Comparison of ENCODE assay signal across 15 mouse cellular contexts in genomic region chr10:39315434-39316174, GRCm38 (mm10). TPM values are rescaled to one million over a fixed set of nuclear protein-coding genes. Genes with fewer than 3 reads are reported as not detected.
A peak's percentile ranks its signal among the peaks of the same experiment; 100 is the strongest.
DNase-seq lines count a peak whose midpoint lies in the region; ATAC-seq and TF ChIP-seq lines count a peak whose summit lies in the region.
"Had no signal": no experiment of that assay in that cellular context is flagged by ENCODE, and none has a peak within 500 bp of the region (broad histone marks: within the 10 kb centered on the region; RNA-seq: fewer than 3 reads in every experiment).

No protein-coding gene starts in this region.

- in situ Hi-C loops in CH12.LX (cut with MboI; ENCODE audit: low pct_ligation_motif_present, low pct_unique_long_range_greater_than_20kb, low sequenced_read_pairs): no loop called here

- no peaks in the 10 kb centered on the region for H3K79me2 ChIP-seq in CH12.LX (replicated peaks; ENCODE audit: control insufficient read depth, extremely low read depth, insufficient read depth, poor library complexity, severe bottlenecking)

- peak overlapping the region; percentile 55 for H3K27ac ChIP-seq in heart, embryonic 13.5 days (replicated peaks)
- H3K27ac ChIP-seq in kidney, embryonic 14.5 days (ENCODE audit: low read depth, low read length): no peak overlapping the region
- H3K27ac ChIP-seq in CH12.LX (ENCODE audit: insufficient read depth, low read depth): no peak overlapping the region
- H3K27ac ChIP-seq: kidney, embryonic 15.5 days; liver, embryonic 12.5 days had no signal

- ATAC-seq in heart, embryonic 13.5 days (ENCODE audit: extremely low read depth, insufficient number of reproducible peaks, low FRiP score, low TSS enrichment): no peak; the same call in 1 of the 2 replicates
- ATAC-seq in kidney, embryonic 14.5 days (ENCODE audit: low FRiP score, low TSS enrichment): no peak
- ATAC-seq: liver, embryonic 12.5 days had no signal

- dilution Hi-C loops in CH12.LX (cut with MboI; ENCODE audit: extremely low pct_ligation_motif_present, extremely low pct_unique_long_range_greater_than_20kb, low sequenced_read_pairs): no loop called here

- 0 out of 2 replicates have a peak, but pooled peaks have one; percentile 7 for TF ChIP-seq EP300 in CH12.LX (IDR thresholded peaks at IDR 0.05; ENCODE audit: low read length)

- TF ChIP-seq POLR2A in CH12.LX (IDR thresholded peaks at IDR 0.05; ENCODE audit: low read depth, low read length): no peak

- no peak for DNase-seq in heart, adult 11 months
- peak; percentile 9 to 18 for DNase-seq in kidney, postnatal 4 days
- DNase-seq in CH12.LX (ENCODE audit: extremely low read depth): peak; percentile 42
- DNase-seq in splenic B cell, adult 2 months (ENCODE audit: low read depth, low spot score): peak; percentile 23
- no peak for DNase-seq in natural killer cell, adult 2 months (ENCODE audit: low spot score in 2 of 2)
- DNase-seq: adrenal gland, postnatal 36 days; cerebellum, adult 9-10 months; gastrocnemius, postnatal 10 days; midbrain, embryonic 14.5 days; right cerebral cortex, adult 18-20 months; spleen, adult 18-20 months had no signal

- WGBS in heart, embryonic 13.5 days: 66% methylated on average over 6 of the region's 6 CpGs
- 76% methylated on average over 6 of the region's 6 CpGs for WGBS in kidney, embryonic 14.5 days

- TF ChIP-seq RAD21 in CH12.LX (IDR thresholded peaks at IDR 0.05; ENCODE audit: low read depth, low read length): no peak

- no peak overlapping the region for H3K9ac ChIP-seq in heart, embryonic 13.5 days
- no peak overlapping the region for H3K9ac ChIP-seq in kidney, embryonic 14.5 days (ENCODE audit: low read depth, low read length)
- no peak overlapping the region for H3K9ac ChIP-seq in CH12.LX (ENCODE audit: insufficient read depth, low read depth)
- H3K9ac ChIP-seq: kidney, embryonic 15.5 days; liver, embryonic 12.5 days had no signal

- no peaks in the 10 kb centered on the region for H3K36me3 ChIP-seq in heart, embryonic 13.5 days
- H3K36me3 ChIP-seq in kidney, embryonic 14.5 days (ENCODE audit: control insufficient read depth, insufficient read depth, low read length): no peaks in the 10 kb centered on the region
- H3K36me3 ChIP-seq in CH12.LX (replicated peaks in 1 of 2; ENCODE audit: control insufficient read depth in 1 of 2, insufficient read depth in 1 of 2, low read length in 1 of 2): no peaks in the 10 kb centered on the region
- no peaks in the 10 kb centered on the region for H3K36me3 ChIP-seq in splenic B cell, adult 2 months (ENCODE audit: control insufficient read depth, insufficient read depth, low read length, poor library complexity, severe bottlenecking)
- H3K36me3 ChIP-seq: kidney, embryonic 15.5 days; liver, embryonic 12.5 days had no signal

- H3K27me3 ChIP-seq in heart, embryonic 13.5 days (replicated peaks): no peaks in the 10 kb centered on the region
- H3K27me3 ChIP-seq in kidney, embryonic 14.5 days (ENCODE audit: control insufficient read depth, insufficient read depth, low read length): no peaks in the 10 kb centered on the region
- no peaks in the 10 kb centered on the region for H3K27me3 ChIP-seq in CH12.LX (replicated peaks)
- H3K27me3 ChIP-seq in splenic B cell, adult 2 months (ENCODE audit: control insufficient read depth, insufficient read depth, low read length, poor library complexity, severe bottlenecking): no peaks in the 10 kb centered on the region
- H3K27me3 ChIP-seq: kidney, embryonic 15.5 days; liver, embryonic 12.5 days had no signal

- H3K4me1 ChIP-seq in heart, embryonic 13.5 days: peaks cover 12% of the 10 kb centered on the region
- H3K4me1 ChIP-seq in kidney, embryonic 14.5 days (ENCODE audit: control insufficient read depth, insufficient read depth, low read length): no peaks in the 10 kb centered on the region
- peaks cover 12 to 62% of the 10 kb centered on the region in 2 experiments for H3K4me1 ChIP-seq in CH12.LX (ENCODE audit: control insufficient read depth in 1 of 2, insufficient read depth in 2 of 2)
- H3K4me1 ChIP-seq: kidney, embryonic 15.5 days; liver, embryonic 12.5 days had no signal

- H3K4me3 ChIP-seq in heart, embryonic 13.5 days: no peak overlapping the region
- H3K4me3 ChIP-seq in kidney, embryonic 14.5 days (ENCODE audit: low read length): no peak overlapping the region
- no peak overlapping the region for H3K4me3 ChIP-seq in CH12.LX (replicated peaks in 1 of 3; ENCODE audit: low read depth in 2 of 3, low read length in 2 of 3, poor library complexity in 1 of 3)
- H3K4me3 ChIP-seq: kidney, embryonic 15.5 days; liver, embryonic 12.5 days had no signal

- no peaks in the 10 kb centered on the region for H3K9me3 ChIP-seq in heart, embryonic 13.5 days
- H3K9me3 ChIP-seq in kidney, embryonic 14.5 days (ENCODE audit: control insufficient read depth, low read length): no peaks in the 10 kb centered on the region
- H3K9me3 ChIP-seq in CH12.LX (replicated peaks; ENCODE audit: low read length): no peaks in the 10 kb centered on the region
- H3K9me3 ChIP-seq: kidney, embryonic 15.5 days; liver, embryonic 12.5 days had no signal

- TF ChIP-seq CTCF in CH12.LX (conservative IDR thresholded peaks at IDR 0.05 in 1 of 2, IDR thresholded peaks at IDR 0.05 in 1 of 2; ENCODE audit: low read depth in 2 of 2, low read length in 2 of 2): no peak

- no peak overlapping the region for H3K4me2 ChIP-seq in heart, embryonic 13.5 days
- no peak overlapping the region for H3K4me2 ChIP-seq in kidney, embryonic 14.5 days (replicated peaks; ENCODE audit: low read depth, low read length)
- no peak overlapping the region for H3K4me2 ChIP-seq in CH12.LX (ENCODE audit: insufficient read depth, low read depth, poor library complexity, severe bottlenecking)
- H3K4me2 ChIP-seq: kidney, embryonic 15.5 days; liver, embryonic 12.5 days had no signal

TF ChIP-seq in CH12.LX, 34 proteins besides CTCF, POLR2A, EP300 and RAD21:
- TF ChIP-seq GABPA (IDR thresholded peaks at IDR 0.05; ENCODE audit: insufficient replicate concordance, low read depth, low read length) (no peak), JUND (conservative IDR thresholded peaks at IDR 0.05; ENCODE audit: low read depth, low read length) (no peak), IRF4 (IDR thresholded peaks at IDR 0.05; ENCODE audit: low read depth, low read length) (0 out of 2 replicates have a peak, but pooled peaks have one; percentile 17), MEF2A (IDR thresholded peaks at IDR 0.05; ENCODE audit: borderline replicate concordance, low read depth, low read length) (no peak)

RNA-seq across cellular contexts. Expression of gene Fyn, which starts 53.1 kb away (rescaled TPM):
- polyA plus RNA-seq in heart, embryonic 13.5 days (2015; fragmentation: Nextera tagmentation; extraction: Ambion mirVana): 11.2 and 13.3 TPM in 2 replicates
- polyA plus RNA-seq in kidney, embryonic 14.5 days (2014; fragmentation: Nextera tagmentation; extraction: Ambion mirVana): 24.3 and 32.6 TPM in 2 replicates
- total RNA-seq in CH12.LX (2012; rRNA removed) (9.5 and 14.9 TPM in 2 replicates), CH12.LX (2014; rRNA removed) (17.4 and 19.9 TPM in 2 replicates)
- 42.4 and 43.9 TPM in 2 replicates for polyA plus RNA-seq in CH12.LX (2012; ENCODE audit: insufficient read length, low read depth)

Comparison
In these comparisons a context has a peak if more than half of its experiments do, and no peak if none do; other contexts are left out.
1. DNase-seq: peak in kidney, postnatal 4 days (2 of 2), CH12.LX (single experiment) and splenic B cell, adult 2 months (single experiment); none in heart, adult 11 months (single experiment) and natural killer cell, adult 2 months (0 of 2).